Mouse (Mus musculus) skeletal muscle tissue, adult 2 months (tissue): ENCODE results near the gene Uncx.
"Not testable (repeated sequence)": the region's sequence is repeated elsewhere in the genome, so short reads cannot be mapped to it uniquely, and the experiment has no call there.

Source experiments
- DNase-seq: peaks from one replicate; pipeline ENCODE4 v3.0.0-alpha.2; 2012; ENCODE audit warnings: low read depth, low spot score

Uncx gene

DNA sequence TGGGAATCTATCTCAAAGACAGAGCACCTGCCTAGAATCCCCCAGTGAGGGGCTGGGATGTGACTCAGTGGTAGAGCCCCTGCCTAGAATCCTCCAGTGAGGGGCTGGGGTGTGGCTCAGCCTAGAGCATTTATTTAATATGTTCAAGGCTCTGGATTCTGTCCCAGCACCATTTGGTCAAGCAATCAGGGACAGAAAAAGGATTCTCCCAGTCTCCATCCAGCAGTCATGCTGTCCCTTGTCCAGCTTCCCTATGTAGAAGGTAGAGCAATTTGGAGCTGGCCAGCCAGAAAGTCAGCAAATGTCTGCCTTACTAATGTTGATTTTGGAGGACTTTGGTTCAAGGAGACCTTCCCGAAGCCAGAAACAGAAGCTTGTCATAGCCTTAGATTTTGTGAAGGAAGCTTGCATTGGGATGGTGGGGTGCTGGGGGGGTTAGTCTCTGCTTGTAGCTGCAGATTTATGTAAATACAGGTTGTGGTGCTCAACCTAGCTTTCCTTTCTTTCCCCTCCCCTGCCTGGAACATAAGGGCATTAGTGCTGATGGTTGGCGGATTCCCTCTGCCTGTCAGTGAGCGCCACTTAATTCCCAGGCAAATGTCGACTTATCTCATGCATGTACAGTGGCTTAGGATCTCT, 18.2 kb downstream of the Uncx start:
- DNase-seq, result no peak

- no peak for DNase-seq
Observed at GRCm38 (mm10) chr5:139564663-139565062, 21.4 kb downstream of the Uncx start.

- DNase-seq, result no peak
Observed at GRCm38 (mm10) chr5:139565462-139565861, 22.2 kb downstream of the Uncx start.

DNA sequence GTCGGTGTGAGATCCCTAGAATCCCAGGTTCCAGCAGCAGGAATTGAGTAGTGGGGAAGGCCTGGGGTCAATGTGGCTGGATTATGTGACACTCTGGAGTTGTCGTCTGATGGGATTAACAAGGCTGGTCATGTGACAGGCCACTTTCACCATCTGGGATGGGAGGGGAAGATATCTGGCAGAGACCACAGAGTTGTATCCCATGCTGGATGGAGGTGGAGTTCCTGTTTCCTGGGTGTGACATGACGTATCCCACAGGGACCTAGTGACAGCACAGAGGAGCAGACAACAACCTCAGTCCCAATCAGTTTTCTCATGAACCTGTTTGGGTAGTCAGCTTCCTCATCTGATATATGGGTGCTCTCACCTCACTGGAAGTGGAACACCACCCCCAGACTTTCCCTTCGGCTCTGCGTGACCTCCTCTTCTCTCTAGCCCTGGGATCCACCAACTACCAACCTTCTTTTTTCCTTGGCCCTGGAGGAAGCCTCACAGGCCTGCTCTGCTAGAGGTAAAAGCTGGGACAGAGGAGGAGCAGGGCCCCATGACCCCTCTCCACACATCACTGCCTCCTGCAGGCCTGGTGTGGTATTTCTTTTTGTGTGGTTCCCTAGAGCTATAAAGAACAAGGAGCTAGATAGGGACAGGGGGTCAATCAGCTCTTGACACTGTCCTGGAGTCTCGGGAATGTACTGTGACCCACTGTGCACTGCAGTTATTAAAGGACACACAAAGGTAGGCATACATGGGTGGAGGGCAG, 23.5 kb downstream of the Uncx start:
- DNase-seq, result no peak

GRCm38 (mm10) chr5:139568079-139568478, 24.8 kb downstream of the Uncx start:
- DNase-seq, result no peak

GRCm38 (mm10) chr5:139572526-139572925, 29.2 kb downstream of the Uncx start:
- DNase-seq, result no peak

- DNase-seq, result no peak
Observed at GRCm38 (mm10) chr5:139573606-139574311, 30.5 kb downstream of the Uncx start.

GRCm38 (mm10) chr5:139575054-139575453, 31.8 kb downstream of the Uncx start:
- no peak for DNase-seq

GRCm38 (mm10) chr5:139580171-139580743, 37.0 kb downstream of the Uncx start:
- no peak for DNase-seq

- no peak for DNase-seq
Observed at GRCm38 (mm10) chr5:139581308-139581868, 38.1 kb downstream of the Uncx start.

DNA sequence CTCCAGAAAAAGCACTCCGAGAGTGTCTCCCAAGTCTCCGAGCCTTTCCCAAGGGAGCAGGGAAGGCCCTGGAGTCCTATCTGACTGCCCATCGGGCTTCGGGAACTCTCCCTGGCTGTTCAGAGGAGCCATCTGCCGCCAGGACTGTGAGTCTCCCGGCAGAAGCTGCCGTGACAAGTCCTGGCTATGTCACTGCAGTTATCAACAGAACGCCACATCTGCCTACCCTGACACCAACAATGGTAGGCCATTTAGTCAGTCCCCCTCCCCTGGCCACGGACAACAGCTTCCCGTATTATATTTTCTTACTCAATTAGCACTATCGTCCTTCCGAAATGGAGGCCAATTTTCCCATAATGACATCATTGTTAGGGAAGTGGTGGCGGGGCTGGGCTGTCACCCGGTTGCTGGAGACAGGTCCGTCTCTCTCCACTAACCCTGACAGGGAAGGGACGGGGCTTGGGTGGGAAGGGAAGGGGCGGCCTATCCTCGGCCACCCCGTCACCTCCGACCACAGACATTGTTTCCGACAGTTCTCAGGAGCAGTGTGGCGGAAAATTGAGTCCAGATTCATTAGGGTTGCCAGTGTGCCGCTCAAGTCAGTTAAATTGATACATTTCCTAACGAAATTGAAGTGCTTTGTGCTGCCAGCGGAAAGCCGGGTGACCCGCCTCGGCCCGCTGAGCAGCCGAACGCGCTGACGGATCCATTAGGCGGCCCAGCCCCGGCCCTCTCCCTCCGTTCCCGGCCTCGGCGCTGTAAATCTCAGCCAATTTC, 41.9 kb downstream of the Uncx start:
- no peak for DNase-seq

- no peak for DNase-seq
Observed at GRCm38 (mm10) chr5:139585748-139586060, 42.4 kb downstream of the Uncx start.

GRCm38 (mm10) chr5:139587459-139587858, 44.2 kb downstream of the Uncx start:
- DNase-seq, result not testable (repeated sequence)

DNA sequence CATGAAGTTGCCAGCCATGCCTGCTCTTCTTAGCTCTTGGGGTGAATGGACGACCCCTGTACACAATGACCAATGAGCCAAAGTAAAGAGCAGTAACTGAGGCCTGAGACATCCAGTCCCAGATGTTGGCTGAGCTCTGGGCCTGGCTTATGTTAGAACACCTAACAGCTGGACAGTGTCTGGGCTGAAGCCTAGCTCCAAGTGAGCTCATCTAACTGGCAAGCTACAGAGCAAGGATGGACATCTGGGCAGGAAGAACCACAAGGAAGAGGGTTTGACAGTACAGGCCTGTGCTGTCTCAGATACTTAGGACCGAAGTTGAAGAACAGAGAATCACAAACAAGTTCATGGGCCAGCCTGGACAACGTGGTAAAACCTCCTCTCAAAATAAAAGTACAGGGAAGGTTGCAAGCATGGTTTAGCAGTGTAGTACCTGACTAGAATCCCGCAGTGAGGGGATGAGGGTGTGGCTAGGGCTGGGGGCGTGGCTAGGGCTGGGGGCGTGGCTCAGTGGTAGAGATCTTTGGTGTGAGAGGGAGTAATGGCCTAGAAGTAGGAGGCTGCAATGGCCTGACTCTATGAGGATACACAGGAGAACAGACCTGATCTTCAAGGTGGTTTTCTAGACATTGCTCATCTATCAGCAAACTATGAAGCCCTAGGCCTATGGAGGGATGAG, 47.5 kb downstream of the Uncx start:
- not testable (repeated sequence) for DNase-seq

GRCm38 (mm10) chr5:139592011-139592410, 48.7 kb downstream of the Uncx start:
- no peak for DNase-seq

- no peak for DNase-seq
Observed at GRCm38 (mm10) chr5:139592850-139593249, 49.6 kb downstream of the Uncx start.

GRCm38 (mm10) chr5:139593746-139594145, 50.5 kb downstream of the Uncx start:
- no peak for DNase-seq

DNA sequence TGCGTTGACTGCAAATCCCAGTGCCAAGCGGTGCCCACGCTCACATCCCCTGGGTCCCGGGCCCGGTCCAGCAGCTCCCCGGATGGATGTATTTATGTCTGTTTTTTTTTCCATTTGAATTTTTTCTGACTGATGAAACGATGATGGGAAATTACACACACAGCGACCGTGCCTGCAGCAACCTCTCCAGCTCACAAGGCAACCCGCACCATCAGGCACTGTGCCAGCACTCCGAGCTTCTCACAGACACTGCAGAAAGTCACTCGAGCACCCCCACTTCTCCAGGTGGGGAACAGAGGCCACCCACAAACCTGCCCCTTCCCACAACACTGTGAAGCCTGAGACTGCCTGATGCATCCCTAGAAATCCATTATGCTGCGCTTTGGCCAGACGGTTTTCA, 51.7 kb downstream of the Uncx start:
- DNase-seq, result no peak
